Mouse (Mus musculus) lung, postnatal 0 days (tissue): Measurements from ENCODE around the gene Etnk2.

Experiments used
- CTCF ChIP-seq: IDR thresholded peaks from 2 replicates; pipeline ENCODE4 v1.5.1; 2016; ENCODE audit warnings: antibody characterized with exemption, mild to moderate bottlenecking
- EP300 ChIP-seq: IDR thresholded peaks from 2 replicates; pipeline ENCODE4 v1.6.1; 2016; ENCODE audit warnings: antibody characterized with exemption, mild to moderate bottlenecking, control low read depth

DNA sequence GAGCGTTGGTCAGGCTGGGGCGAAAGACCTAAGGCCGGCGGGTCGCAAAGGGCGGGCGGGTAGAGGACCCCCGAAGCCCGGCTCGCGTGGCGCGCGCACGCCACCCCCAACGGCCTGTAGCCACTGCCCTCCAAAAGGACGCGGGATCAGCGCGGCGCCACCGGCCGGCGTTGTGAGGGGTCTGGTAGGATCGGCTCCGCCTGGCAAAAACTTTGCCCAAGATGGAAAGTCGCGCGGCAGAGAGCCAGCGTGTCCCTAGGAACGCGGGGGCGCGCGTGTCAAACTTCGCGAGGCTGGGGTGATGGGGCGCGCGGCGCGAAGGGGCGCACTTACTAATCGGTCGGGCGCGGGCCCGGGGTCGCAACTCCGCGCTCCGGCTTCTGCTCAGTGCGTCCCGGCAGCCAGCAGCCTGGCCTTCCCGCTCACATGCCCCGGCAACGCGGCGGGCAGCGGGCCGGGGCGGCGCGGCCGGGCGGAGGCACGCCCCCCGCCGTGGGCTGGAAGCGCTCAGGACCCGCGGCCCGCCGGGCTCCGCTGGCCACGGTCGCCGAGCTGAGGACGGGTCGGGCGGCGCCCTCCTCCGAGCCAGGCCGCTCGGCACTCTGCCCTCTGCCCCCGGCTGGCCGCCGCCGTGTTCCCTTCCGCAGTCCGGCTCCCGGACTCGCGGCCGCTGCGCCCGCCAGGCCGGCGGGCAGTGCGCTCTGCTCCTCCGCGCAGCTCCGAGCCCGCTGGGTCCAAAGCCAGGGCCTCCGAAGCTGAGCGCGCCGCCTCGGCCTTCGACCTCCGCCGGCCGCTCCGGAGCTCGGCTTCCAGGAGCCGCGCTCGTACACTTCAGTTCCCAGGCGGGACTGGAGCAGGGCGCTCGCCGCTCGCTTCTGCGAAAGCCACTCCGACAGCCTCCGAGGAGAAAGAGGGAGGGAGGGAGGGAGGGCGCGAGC, 60.4 kb downstream of the Etnk2 start, which contains the start of gene Sox13:
- TF ChIP-seq CTCF (no peak), EP300 (no peak)
